Mouse (Mus musculus) forelimb bud, embryonic 11.5 days (tissue): ENCODE measurements around the gene Zfp296.
"Not testable (repeated sequence)": the region's sequence is repeated elsewhere in the genome, so short reads cannot be mapped to it uniquely, and the experiment has no call there.

Source experiments
- DNase-seq: peaks from one replicate; pipeline ENCODE4 v3.0.0-alpha.2; 2012; ENCODE audit warnings: low read depth, low spot score

The Zfp296 gene

DNA sequence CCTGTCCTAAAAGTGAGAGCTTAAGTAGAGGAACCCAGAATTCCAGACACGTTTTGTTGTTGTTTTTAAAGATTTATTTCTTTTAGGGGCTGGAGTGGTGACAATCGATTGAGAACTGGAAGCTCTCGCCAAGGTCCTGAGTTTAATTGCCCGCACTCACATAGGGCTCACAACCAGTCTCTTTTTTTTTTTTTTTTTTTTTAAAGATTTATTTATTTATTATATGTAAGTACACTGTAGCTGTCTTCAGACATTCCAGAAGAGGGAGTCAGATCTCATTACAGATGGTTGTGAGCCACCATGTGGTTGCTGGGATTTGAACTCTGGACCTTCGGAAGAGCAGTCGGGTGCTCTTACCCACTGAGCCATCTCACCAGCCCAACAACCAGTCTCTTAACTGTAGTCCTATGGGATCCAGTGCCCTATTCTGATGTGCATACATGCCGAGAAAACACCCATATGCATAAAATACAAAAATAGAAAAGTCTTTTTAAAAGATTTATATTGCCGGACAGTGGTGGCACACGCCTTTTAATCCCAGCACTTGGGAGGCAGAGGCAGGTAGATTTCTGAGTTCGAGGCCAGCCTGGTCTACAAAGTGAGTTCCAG, 27.6 kb downstream of the Zfp296 start:
- not testable (repeated sequence) for DNase-seq

GRCm38 (mm10) chr7:19607291-19607690, 30.2 kb downstream of the Zfp296 start:
- no peak for DNase-seq

- no peak for DNase-seq
These were observed 32.7 kb downstream of the Zfp296 start for GRCm38 (mm10) chr7:19609641-19610332.

GRCm38 (mm10) chr7:19610969-19611368, 33.9 kb downstream of the Zfp296 start:
- no peak for DNase-seq

GRCm38 (mm10) chr7:19615036-19615577, 38.0 kb downstream of the Zfp296 start:
- no peak for DNase-seq

DNA sequence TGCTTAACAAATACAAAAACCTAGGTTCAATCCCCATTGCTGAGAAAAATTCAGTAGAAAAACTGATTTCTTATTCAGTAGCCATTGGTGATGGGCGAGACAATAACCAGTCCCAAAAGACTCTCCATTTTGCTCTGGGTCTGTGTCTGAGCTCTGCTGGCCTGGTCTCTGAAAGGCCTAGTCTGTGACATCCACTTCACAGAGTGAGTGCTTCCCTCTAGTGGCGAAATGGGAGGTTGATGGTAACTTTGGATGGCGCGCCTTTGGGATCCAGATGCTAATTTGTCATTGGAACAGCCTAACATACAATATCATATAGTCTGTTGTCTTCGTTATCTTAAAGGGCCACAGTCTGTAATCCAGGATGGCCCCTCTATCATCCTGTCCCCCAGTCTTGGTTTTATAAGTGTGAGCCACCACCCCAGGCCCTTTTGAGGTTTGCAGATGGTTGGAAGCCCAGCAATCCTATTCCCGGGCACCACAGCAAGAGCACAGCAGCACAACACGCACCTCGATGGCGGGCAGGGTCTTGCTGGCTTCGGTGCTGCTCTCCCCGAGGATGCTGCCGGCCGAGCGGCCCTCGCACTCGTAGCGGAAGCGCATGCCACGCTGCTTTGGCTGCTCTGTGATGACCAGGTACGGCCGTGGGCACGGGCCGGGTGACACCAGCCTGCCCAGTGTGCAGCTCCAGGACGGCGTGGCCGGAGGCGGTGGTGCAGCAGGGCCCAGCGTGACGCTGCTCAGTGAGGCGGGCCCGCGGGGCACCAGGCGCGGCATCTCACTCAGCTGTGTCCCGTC, 42.1 kb downstream of the Zfp296 start:
- peak; percentile 85 for DNase-seq

GRCm38 (mm10) chr7:19620811-19621210, 43.7 kb downstream of the Zfp296 start:
- no peak for DNase-seq

GRCm38 (mm10) chr7:19622241-19622640, 45.2 kb downstream of the Zfp296 start:
- no peak for DNase-seq

DNA sequence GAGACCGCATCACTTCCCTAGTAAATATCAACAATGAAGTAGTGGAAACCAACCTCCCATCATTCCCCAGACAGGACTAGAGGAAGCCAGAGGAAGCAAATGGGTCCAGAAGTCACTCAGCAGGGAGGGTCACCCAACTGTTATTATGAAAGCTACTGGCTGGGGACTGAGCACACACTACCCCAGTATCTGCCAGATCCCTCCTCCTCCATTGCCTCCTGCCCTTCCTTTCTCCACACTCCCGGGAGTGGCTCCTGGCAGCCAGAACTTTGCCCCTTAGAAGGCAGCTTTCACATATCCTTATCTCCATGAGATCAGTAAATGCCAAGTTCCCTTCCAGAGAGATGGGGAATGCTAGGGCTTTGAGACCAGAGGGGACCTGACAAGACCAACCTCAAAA, 46.3 kb downstream of the Zfp296 start:
- no peak for DNase-seq

DNA sequence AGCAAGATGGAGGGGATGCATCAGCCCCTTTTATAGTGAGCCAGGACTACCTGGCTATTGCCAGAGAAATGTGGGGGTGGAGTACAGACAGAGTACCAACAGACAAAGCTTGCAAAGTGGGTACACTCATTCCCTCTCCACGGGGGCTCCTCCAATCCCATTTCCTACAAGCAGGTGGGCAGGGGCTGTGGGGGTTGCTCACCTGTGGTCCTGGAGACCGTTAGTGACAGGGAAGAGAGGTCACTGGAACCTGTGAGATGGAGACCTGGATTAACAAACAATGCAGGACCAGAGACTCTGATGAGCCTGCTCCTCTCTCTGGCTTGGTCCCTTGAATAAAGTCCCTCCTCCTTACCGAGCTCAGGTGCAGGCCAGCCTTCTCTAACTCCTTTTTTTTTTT, 50.6 kb downstream of the Zfp296 start:
- no peak for DNase-seq

DNA sequence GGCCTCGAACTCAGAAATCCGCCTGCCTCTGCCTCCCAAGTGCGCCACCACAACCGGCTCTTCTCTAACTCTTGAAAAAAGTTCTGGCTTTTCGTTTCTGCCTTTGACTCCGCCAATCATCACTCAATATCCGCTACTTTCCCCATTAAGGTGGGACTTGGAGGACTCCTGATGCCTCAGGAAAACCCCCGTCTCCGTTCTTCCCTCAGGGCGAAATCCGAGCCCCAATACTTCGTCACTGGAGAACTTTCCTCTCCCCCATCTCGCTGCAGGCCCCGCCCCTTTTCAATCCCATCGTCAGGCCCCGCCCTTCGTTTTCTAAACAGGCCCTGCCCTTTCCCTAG, 51.1 kb downstream of the Zfp296 start:
- DNase-seq: no peak

GRCm38 (mm10) chr7:19628536-19629360, 51.7 kb downstream of the Zfp296 start:
- DNase-seq: peak; percentile 89

DNA sequence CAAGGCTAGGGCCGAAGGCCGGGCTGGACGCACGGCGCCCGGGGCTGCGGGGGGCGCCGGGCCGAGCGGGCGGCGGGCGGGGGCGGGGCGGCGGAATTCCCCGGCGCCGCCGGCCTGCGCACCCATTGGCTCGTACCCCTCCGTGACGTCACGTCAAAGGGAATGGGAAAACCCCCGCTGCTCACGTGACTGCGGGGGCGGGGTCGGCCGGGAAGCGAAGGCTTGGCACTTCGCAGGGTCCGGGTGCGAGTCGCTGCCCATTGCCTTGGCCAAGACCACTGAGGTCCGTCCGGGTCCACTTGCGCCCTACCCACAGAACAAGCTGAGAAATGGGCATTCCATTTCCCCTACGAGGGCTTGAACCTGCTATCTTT, 52.3 kb downstream of the Zfp296 start, which contains the start of gene Relb:
Gene Relb (minus strand): TSS at position 78 of the 374 bp plus-strand sequence.
- DNase-seq: peak; percentile 85
